Mouse (Mus musculus) midbrain, postnatal 0 days (tissue): ENCODE measurements around the gene Scyl1. TPM values are rescaled to one million over a fixed set of nuclear protein-coding genes. Genes with fewer than 3 reads are reported as not detected.

Experiments
- ATAC-seq: fragments of 200-750 bp; cut with Nextera tagmentation; 2 replicates; pipeline ENCODE4 v1.8.0; 2017; ENCODE audit warnings: moderate number of reproducible peaks, mild to moderate bottlenecking, moderate TSS enrichment, moderate library complexity; ENCODE audit not compliant: low FRiP score
- DNase-seq: peaks from one replicate; pipeline ENCODE4 v3.0.0-alpha.2; 2015; ENCODE audit warnings: low spot score
- H3K27ac ChIP-seq: fragments of 300-500 bp; sonication (generic); 2 replicates; pipeline ENCODE4 v1.5.1; 2014; ENCODE audit warnings: low read depth, mild to moderate bottlenecking, low read length, mixed read lengths
- H3K27me3 ChIP-seq: fragments of 300-500 bp; sonication (generic); 2 replicates; pipeline ENCODE4 v1.6.1; 2014; ENCODE audit warnings: low read length, control low read depth, mixed read lengths; ENCODE audit not compliant: insufficient read depth
- H3K36me3 ChIP-seq: fragments of 300-500 bp; sonication (generic); 2 replicates; pipeline ENCODE4 v1.6.1; 2014; ENCODE audit warnings: low read length, control low read depth, mixed read lengths; ENCODE audit not compliant: insufficient read depth
- H3K4me1 ChIP-seq: fragments of 300-500 bp; sonication (generic); 2 replicates; pipeline ENCODE4 v1.6.1; 2014; ENCODE audit warnings: mild to moderate bottlenecking, control low read depth, antibody characterized with exemption, low read length, mixed read lengths; ENCODE audit not compliant: insufficient read depth
- H3K4me2 ChIP-seq: fragments of 300-500 bp; sonication (generic); 2 replicates; pipeline ENCODE4 v1.6.1; 2014; ENCODE audit warnings: low read depth, mild to moderate bottlenecking, low read length, mixed read lengths; ENCODE audit not compliant: poor library complexity, severe bottlenecking
- H3K4me3 ChIP-seq: fragments of 300-500 bp; sonication (generic); 2 replicates; pipeline ENCODE4 v1.5.1; 2014; ENCODE audit warnings: low read depth, mild to moderate bottlenecking, low read length, moderate library complexity
- H3K9ac ChIP-seq: fragments of 300-500 bp; sonication (generic); replicated peaks from 2 replicates; pipeline ENCODE4 v1.6.1; 2014; ENCODE audit warnings: mild to moderate bottlenecking, low read length, moderate library complexity, mixed read lengths; ENCODE audit not compliant: poor library complexity, severe bottlenecking
- H3K9me3 ChIP-seq: fragments of 300-500 bp; sonication (generic); 2 replicates; pipeline ENCODE4 v1.6.1; 2016; ENCODE audit warnings: low read length, control low read depth
- CTCF ChIP-seq: IDR thresholded peaks from 2 replicates; pipeline ENCODE4 v1.5.1; 2016; ENCODE audit warnings: antibody characterized with exemption, mild to moderate bottlenecking
- WGBS: fragments of 180-500 bp; shearing (Covaris S2); extraction: QIAGEN DNeasy Blood & Tissue Kit; methylation state at CpG from one replicate; pipeline ENCODE4 v1.1.7; 2014; 5-methylcytosine and 5-hydroxymethylcytosine counted together
- polyA plus RNA-seq: library from polyadenylated mRNA; unstranded; fragments of >200 nt; fragmentation: Nextera tagmentation; extraction: Ambion mirVana; gene quantifications from 2 replicates; pipeline ENCODE4 v1.2.1, GENCODE M21; 2015
- total RNA-seq: library from RNA; depleted of rRNA; stranded (reverse); fragments of >200 nt; gene quantifications from 2 replicates; pipeline ENCODE4 v1.2.3, GENCODE M21; 2014

The Scyl1 gene
- total and polyA plus RNA-seq, 2 experiments from 2014 or later: 85.8 to 108 TPM

GRCm38 (mm10) chr19:5810103-5810839 lies 39.1 kb upstream of the Scyl1 start:
- ATAC-seq: no peak
- Histone ChIP-seq H3K36me3 (no peaks in the 10 kb centered on the region), H3K4me1 (peaks cover 24% of the 10 kb centered on the region), H3K27me3 (no peaks in the 10 kb centered on the region), H3K27ac (peak overlapping the region; percentile 98), H3K9me3 (no peaks in the 10 kb centered on the region), H3K4me3 (no peak overlapping the region), H3K4me2 (no peak overlapping the region), H3K9ac (0 out of 2 replicates have a peak overlapping the region, but pooled peaks have one; percentile 19)
- no peak for DNase-seq
- no peak for TF ChIP-seq CTCF
- WGBS: 56% methylated on average over 11 of the region's 11 CpGs

- Histone ChIP-seq H3K9me3 (no peaks in the 10 kb centered on the region), H3K36me3 (no peaks in the 10 kb centered on the region), H3K4me3 (no peak overlapping the region), H3K27ac (0 out of 2 replicates have a peak overlapping the region, but pooled peaks have one; percentile 98), H3K4me1 (peaks cover 24% of the 10 kb centered on the region), H3K27me3 (no peaks in the 10 kb centered on the region), H3K9ac (no peak overlapping the region), H3K4me2 (no peak overlapping the region)
- 57% methylated on average over 7 of the region's 7 CpGs for WGBS
- ATAC-seq (no peak), DNase-seq (no peak)
- no peak for TF ChIP-seq CTCF
These were observed 38.5 kb upstream of the Scyl1 start for GRCm38 (mm10) chr19:5809712-5810089.

DNA sequence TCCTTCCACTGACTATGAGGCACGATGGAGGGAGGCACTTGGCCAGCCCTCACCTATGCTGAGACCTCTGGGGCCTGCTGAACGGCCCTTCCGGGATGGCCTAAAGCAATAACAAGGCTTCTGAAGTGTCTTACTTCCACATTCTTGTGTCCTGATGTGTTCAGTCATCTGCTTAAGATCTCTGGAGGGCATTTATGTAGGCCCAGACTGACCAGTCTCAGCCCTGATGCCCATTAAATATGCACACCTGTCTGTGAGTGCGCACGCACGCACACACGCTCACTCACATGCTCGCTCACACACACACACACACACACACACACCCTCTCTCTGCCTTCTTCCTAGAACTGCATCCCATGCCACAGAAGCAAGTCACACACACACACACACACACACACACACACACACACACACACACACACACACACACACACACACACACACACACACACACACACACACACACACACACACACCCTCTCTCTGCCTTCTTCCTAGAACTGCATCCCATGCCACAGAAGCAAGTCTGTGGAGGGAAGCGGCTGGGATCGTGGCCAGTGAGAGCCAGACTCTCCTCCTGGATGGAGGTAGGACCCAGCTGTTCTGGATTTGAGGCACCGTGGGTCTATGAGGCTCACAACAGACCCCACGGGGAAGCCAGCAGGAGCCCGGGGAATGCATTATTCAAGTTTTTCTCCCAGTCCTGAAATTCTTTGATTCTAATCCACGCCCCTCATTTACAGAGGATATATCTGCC lies 37.9 kb upstream of the Scyl1 start:
- no peak for TF ChIP-seq CTCF
- no peaks in the 10 kb centered on the region for H3K9me3 ChIP-seq
- H3K36me3 ChIP-seq: no peaks in the 10 kb centered on the region
- 0 out of 2 replicates have a peak overlapping the region, but pooled peaks have one; percentile 14 for H3K27ac ChIP-seq
- peaks cover 27% of the 10 kb centered on the region for H3K4me1 ChIP-seq
- H3K4me2 ChIP-seq: no peak overlapping the region
- H3K27me3 ChIP-seq: no peaks in the 10 kb centered on the region
- no peak for DNase-seq
- H3K4me3 ChIP-seq: no peak overlapping the region
- ATAC-seq: no peak
- WGBS: 62% methylated on average over 14 of the region's 14 CpGs
- H3K9ac ChIP-seq: no peak overlapping the region

DNA sequence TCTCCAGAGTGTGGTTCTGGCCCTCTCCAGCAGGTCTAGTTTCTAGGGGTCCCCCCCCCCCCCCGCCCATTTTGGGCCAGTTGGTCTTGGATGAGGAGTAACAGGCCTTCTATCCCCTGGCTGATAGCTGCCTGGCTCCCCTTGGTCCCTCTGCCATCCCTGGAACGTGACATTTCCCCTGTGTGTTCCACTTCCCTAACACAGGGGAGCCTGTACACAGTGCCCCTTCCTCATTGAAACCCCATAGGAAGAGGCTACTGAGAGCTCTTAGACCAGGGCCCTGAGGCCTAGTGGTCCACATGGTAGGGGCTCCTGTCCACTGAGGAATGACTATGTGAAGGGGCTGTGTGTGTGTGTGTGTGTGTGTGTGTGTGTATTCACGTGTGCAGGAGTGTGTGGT lies 36.5 kb upstream of the Scyl1 start:
- H3K4me2 ChIP-seq: no peak overlapping the region
- WGBS: 69% methylated on average over 3 of the region's 3 CpGs
- no peak for DNase-seq
- no peak for ATAC-seq
- no peak overlapping the region for H3K9ac ChIP-seq
- peaks cover 28% of the 10 kb centered on the region for H3K4me1 ChIP-seq
- H3K4me3 ChIP-seq: no peak overlapping the region
- H3K9me3 ChIP-seq: no peaks in the 10 kb centered on the region
- no peak overlapping the region for H3K27ac ChIP-seq
- H3K36me3 ChIP-seq: no peaks in the 10 kb centered on the region
- no peaks in the 10 kb centered on the region for H3K27me3 ChIP-seq
- TF ChIP-seq CTCF: no peak

- H3K27ac ChIP-seq: peak overlapping the region; percentile 70
- H3K9ac ChIP-seq: no peak overlapping the region
- no peaks in the 10 kb centered on the region for H3K27me3 ChIP-seq
- H3K9me3 ChIP-seq: no peaks in the 10 kb centered on the region
- H3K36me3 ChIP-seq: no peaks in the 10 kb centered on the region
- no peak overlapping the region for H3K4me3 ChIP-seq
- 22% methylated on average over 6 of the region's 6 CpGs for WGBS
- no peak for TF ChIP-seq CTCF
- ATAC-seq (no peak), DNase-seq (no peak)
- H3K4me1 ChIP-seq: peaks cover 19% of the 10 kb centered on the region
- no peak overlapping the region for H3K4me2 ChIP-seq
These were observed 35.6 kb upstream of the Scyl1 start for GRCm38 (mm10) chr19:5806809-5807205.
